Mouse (Mus musculus) forebrain, embryonic 12.5 days (tissue): ENCODE measurements around the gene Sqstm1. TPM values are rescaled to one million over a fixed set of nuclear protein-coding genes. Genes with fewer than 3 reads are reported as not detected.

Experiments used
- ATAC-seq: fragments of 200-750 bp; cut with Nextera tagmentation; 2 replicates; pipeline ENCODE4 v1.8.0; 2017; ENCODE audit warnings: moderate TSS enrichment; ENCODE audit not compliant: low FRiP score
- H3K27ac ChIP-seq: fragments of 300-500 bp; sonication (generic); 2 replicates; pipeline ENCODE4 v1.5.1; 2016; ENCODE audit warnings: mild to moderate bottlenecking
- H3K27me3 ChIP-seq: fragments of 300-500 bp; sonication (generic); 2 replicates; pipeline ENCODE4 v1.6.1; 2016; ENCODE audit warnings: mild to moderate bottlenecking
- H3K36me3 ChIP-seq: fragments of 300-500 bp; sonication (generic); replicated peaks from 2 replicates; pipeline ENCODE4 v1.6.1; 2016; ENCODE audit warnings: mild to moderate bottlenecking
- H3K4me1 ChIP-seq: fragments of 300-500 bp; sonication (generic); 2 replicates; pipeline ENCODE4 v1.6.1; 2016
- H3K4me2 ChIP-seq: fragments of 300-500 bp; sonication (generic); 2 replicates; pipeline ENCODE4 v1.6.1; 2016; ENCODE audit warnings: mild to moderate bottlenecking, moderate library complexity
- H3K4me3 ChIP-seq: fragments of 300-500 bp; sonication (generic); replicated peaks from 2 replicates; pipeline ENCODE4 v1.5.1; 2016; ENCODE audit warnings: mild to moderate bottlenecking
- H3K9ac ChIP-seq: fragments of 300-500 bp; sonication (generic); 2 replicates; pipeline ENCODE4 v1.6.1; 2016; ENCODE audit warnings: mild to moderate bottlenecking
- H3K9me3 ChIP-seq: fragments of 300-500 bp; sonication (generic); 2 replicates; pipeline ENCODE4 v1.6.1; 2016
- WGBS: fragments of 180-500 bp; shearing (Covaris S2); methylation state at CpG from one replicate; pipeline ENCODE4 v1.1.7; 2016; 5-methylcytosine and 5-hydroxymethylcytosine counted together
- polyA plus RNA-seq: library from polyadenylated mRNA; unstranded; fragments of >200 nt; fragmentation: Nextera tagmentation; extraction: Ambion mirVana; gene quantifications from 2 replicates; pipeline ENCODE4 v1.2.1, GENCODE M21; 2016

Sqstm1 gene
- polyA plus RNA-seq, 1 experiment from 2014 or later, result 169 TPM

DNA sequence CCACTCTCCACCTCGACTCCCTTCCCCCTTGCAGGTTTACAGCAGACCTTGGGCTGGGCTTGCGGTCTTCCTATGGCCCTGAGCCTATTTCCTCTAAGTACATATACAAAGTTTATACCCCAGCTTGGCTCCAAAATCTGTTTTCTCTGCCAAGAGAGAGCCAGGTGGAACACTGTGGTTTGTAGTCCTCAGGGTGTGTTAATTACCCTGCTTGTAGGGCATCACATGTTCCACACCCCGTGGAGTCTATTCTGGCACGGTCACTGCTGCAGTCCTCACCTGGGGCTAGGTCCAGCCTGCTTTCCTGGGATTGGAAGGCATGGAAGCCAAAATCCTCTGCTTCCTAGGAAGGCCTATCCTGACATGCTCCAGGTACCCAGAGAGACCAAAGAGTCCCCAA lies 17.1 kb upstream of the Sqstm1 start:
- Histone ChIP-seq H3K4me2 (no peak overlapping the region), H3K4me1 (peaks cover 49% of the 10 kb centered on the region), H3K9ac (no peak overlapping the region), H3K27me3 (peaks cover 37% of the 10 kb centered on the region), H3K9me3 (no peaks in the 10 kb centered on the region), H3K4me3 (no peak overlapping the region), H3K27ac (no peak overlapping the region), H3K36me3 (peaks cover 18% of the 10 kb centered on the region)
- WGBS, result 98% methylated on average over 4 of the region's 4 CpGs
- no peak for ATAC-seq

DNA sequence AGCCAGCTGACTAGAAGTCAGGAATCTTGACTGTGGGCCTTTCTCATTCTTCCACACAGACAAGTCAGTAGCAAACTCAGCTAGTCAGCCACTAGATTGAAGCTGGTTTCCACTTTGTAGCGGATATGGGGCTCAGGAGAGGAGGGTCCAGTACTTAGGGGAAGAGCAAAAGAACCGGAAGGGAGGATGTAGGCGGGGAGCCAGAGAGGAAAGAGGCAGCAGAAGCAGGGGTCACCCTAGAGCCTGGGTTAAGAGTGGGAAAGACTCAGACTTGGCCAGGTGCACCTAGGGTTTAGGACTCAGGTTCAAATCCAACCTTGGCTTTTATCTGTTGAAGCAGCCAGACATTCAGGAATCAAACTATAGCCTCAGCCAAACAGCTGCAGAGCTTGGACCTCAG lies 16.6 kb upstream of the Sqstm1 start:
- H3K27ac ChIP-seq, result no peak overlapping the region
- WGBS, result 82% methylated on average over 3 of the region's 3 CpGs
- H3K4me1 ChIP-seq, result peaks cover 52% of the 10 kb centered on the region
- no peaks in the 10 kb centered on the region for H3K9me3 ChIP-seq
- ATAC-seq, result no peak
- H3K27me3 ChIP-seq, result peaks cover 37% of the 10 kb centered on the region
- H3K9ac ChIP-seq, result 0 out of 2 replicates have a peak overlapping the region, but pooled peaks have one; percentile 99
- no peak overlapping the region for H3K4me3 ChIP-seq
- peak overlapping the region; percentile 77 for H3K4me2 ChIP-seq
- H3K36me3 ChIP-seq, result peaks cover 13% of the 10 kb centered on the region

- no peak overlapping the region for H3K27ac ChIP-seq
- peak overlapping the region; percentile 77 for H3K4me2 ChIP-seq
- no peaks in the 10 kb centered on the region for H3K9me3 ChIP-seq
- WGBS, result 40% methylated on average over 2 of the region's 2 CpGs
- peaks cover 37% of the 10 kb centered on the region for H3K27me3 ChIP-seq
- peaks cover 52% of the 10 kb centered on the region for H3K4me1 ChIP-seq
- peak overlapping the region; percentile 99 for H3K9ac ChIP-seq
- H3K4me3 ChIP-seq, result peak overlapping the region; percentile 90
- peaks cover 4% of the 10 kb centered on the region; the same call in 1 of the 2 replicates for H3K36me3 ChIP-seq
- ATAC-seq, result no peak
Measured at GRCm38 (mm10) chr11:50226406-50226805, 15.8 kb upstream of the Sqstm1 start.

- peak; percentile 21 for ATAC-seq
- 4% methylated on average over 33 of the region's 34 CpGs for WGBS
- Histone ChIP-seq H3K4me1 (peaks cover 48% of the 10 kb centered on the region), H3K36me3 (peaks cover 2% of the 10 kb centered on the region; the same call in 1 of the 2 replicates), H3K9me3 (no peaks in the 10 kb centered on the region), H3K9ac (peak overlapping the region; percentile 99), H3K27me3 (peaks cover 35% of the 10 kb centered on the region), H3K4me2 (peak overlapping the region; percentile 77), H3K27ac (peak overlapping the region; percentile 91), H3K4me3 (peak overlapping the region; percentile 90)
Measured at GRCm38 (mm10) chr11:50225611-50226378, 15.2 kb upstream of the Sqstm1 start.

DNA sequence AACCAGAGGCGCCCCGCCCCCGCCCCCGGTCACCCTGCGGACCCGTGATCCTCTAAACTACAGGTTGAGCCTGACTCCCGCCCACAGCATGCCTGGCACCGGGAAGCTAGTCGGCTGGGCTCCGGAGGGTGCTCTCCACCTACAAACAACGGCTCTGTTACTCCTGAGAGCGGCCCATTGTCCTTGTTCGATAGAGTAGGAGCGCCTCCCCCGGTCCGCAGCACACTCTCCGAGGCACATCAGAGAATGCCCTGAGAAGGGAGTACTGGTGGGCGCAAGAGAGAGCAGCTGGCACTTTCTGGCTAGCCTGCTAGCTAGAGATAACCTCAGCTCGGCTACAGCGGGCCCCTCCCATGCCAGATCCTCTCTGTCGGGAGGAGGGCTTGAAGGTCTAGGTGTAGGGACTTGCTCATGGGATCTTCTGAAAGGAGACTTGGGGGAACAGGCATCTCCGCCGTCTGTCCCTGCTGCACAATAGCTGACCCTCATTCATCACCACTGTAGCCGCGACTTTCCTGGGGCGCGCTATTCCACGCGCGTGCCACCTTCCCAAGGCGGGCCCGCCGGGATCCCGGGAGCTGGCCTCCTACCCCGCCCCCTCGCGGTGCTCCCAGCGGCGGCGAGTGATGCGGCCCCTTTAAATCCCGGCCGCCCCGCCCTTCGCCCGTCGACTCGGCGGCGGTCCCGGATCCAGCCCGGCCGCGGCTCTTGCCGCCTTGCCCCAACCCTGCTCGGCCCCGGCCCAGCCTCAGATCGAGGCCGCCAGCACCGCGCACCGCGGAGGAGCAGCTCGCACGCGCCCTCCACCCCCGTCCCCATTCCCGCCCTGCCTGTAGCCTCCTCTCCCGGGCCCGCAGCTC lies 14.3 kb upstream of the Sqstm1 start:
- Histone ChIP-seq H3K4me1 (peaks cover 47% of the 10 kb centered on the region), H3K9ac (peak overlapping the region; percentile 99)

DNA sequence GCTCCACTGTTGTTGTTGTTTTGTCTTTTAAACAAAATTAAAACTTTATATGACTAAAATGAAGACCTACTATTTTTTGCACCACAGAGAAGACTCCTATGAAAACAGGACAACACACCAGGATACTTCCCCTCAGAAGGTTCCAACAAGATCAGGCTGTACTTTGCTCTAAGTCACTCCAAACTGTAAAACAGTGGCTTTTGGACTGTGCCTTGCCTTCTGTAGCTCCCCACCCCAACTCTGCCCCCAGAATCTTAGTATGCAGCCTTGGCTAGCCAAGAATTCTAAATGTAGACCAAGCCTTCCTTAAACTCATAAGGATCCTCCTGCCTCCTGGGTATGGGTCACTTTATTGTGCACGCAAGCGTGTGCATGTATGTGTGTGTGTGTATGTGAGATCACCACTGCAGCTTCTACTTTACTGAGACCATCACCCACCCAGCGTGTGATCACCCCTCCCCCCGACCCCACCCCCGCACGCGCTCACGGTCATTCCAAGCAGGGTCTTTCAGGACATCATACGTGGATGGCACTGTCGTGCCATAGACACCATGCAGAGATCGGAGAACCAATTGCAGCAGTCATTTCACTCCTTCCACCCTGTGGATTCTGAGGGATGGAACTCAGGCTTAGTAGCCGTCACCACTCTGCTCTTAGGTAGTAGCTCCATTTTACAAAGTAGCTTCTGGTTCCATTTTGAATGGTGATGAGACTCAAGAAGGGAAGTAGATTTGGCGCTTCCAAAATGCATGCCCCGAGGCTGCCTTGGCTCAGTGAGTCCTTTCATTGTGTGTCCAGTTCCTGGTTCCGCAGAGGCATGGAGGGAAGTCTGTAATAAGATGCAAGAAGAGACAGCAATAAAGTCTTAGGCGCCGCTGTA lies 13.4 kb upstream of the Sqstm1 start:
- no peaks in the 10 kb centered on the region for H3K36me3 ChIP-seq
- peak overlapping the region; percentile 99 for H3K9ac ChIP-seq
- H3K27me3 ChIP-seq, result peaks cover 19% of the 10 kb centered on the region; the same call in 1 of the 2 replicates
- peak; percentile 12; the same call in 1 of the 2 replicates for ATAC-seq
- WGBS, result 7% methylated on average over 17 of the region's 17 CpGs
- peak overlapping the region; percentile 77 for H3K4me2 ChIP-seq
- peak overlapping the region; percentile 91 for H3K27ac ChIP-seq
- no peaks in the 10 kb centered on the region for H3K9me3 ChIP-seq
- H3K4me3 ChIP-seq, result peak overlapping the region; percentile 90
- H3K4me1 ChIP-seq, result peaks cover 46% of the 10 kb centered on the region

More for the DNA sequence above, 14.3 kb upstream of the Sqstm1 start:
- Histone ChIP-seq H3K27me3 (peaks cover 26% of the 10 kb centered on the region), H3K27ac (peak overlapping the region; percentile 91), H3K4me3 (peak overlapping the region; percentile 90), H3K36me3 (no peaks in the 10 kb centered on the region), H3K9me3 (no peaks in the 10 kb centered on the region), H3K4me2 (peak overlapping the region; percentile 77)
- WGBS, result under 1% methylated on average over 67 of the region's 70 CpGs
- ATAC-seq, result peak; percentile 88

DNA sequence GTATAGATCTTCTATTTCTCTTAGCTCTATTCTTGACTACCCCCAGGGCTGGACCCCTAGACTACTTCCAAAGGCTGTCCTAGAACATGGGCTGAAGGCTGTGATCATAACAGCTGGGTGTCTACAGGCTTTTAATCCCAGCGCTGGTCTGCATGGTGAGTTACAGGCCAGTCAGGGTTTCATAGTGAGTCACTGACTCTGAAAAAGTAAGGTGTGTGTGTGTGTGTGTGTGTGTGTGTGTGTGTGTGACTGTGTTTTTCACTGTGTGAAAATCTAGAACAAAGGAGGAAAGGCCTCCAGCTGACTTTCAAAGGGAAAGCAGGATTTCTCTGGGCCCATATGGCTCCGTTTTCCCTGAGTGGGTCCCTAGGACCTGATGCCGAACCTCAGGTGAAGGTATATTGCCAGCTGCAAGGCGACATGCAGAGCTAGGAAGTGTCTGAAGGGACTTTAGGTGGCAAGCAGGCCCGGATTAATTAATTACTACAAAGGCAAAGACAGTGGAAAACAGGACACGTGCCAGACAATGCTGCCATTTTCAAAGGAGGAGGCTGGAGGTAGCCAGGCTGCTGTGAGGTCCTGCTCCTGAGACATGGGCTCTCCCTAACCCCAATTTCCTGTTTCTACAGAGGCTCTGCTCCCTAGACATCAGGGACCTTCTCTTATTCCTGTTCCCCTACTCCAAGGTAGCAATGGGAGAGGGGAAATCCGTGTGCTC lies 12.1 kb upstream of the Sqstm1 start:
- Histone ChIP-seq H3K4me2 (no peak overlapping the region), H3K9ac (0 out of 2 replicates have a peak overlapping the region, but pooled peaks have one; percentile 7), H3K36me3 (no peaks in the 10 kb centered on the region), H3K9me3 (no peaks in the 10 kb centered on the region), H3K27me3 (peaks cover 12% of the 10 kb centered on the region; the same call in 1 of the 2 replicates), H3K27ac (no peak overlapping the region), H3K4me3 (no peak overlapping the region), H3K4me1 (peaks cover 39% of the 10 kb centered on the region)
- ATAC-seq, result no peak
- WGBS, result 46% methylated on average over 7 of the region's 7 CpGs

DNA sequence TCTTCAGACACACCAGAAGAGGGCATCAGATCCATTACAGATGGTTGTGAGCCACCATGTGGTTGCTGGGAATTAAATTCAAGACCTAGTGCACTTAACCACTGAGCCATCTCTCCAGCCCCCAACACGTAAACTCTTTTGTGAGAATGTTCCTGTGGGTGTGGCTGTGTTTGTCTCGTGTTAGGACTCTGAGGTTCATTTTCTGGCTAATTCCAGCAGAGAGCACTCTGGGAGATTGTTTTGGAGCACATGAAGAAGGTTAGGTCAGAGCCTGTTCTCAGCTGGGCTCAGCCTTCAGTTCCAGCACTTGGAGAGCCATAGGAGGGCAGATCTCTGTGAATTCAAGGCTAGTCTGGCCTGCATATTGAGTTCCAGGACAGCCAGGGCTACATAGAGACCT lies 9.2 kb upstream of the Sqstm1 start:
- no peak for ATAC-seq
- H3K4me2 ChIP-seq, result no peak overlapping the region
- H3K36me3 ChIP-seq, result no peaks in the 10 kb centered on the region
- H3K9me3 ChIP-seq, result no peaks in the 10 kb centered on the region
- no peak overlapping the region for H3K9ac ChIP-seq
- no peak overlapping the region for H3K27ac ChIP-seq
- 40% methylated on average over 2 of the region's 2 CpGs for WGBS
- H3K4me3 ChIP-seq, result no peak overlapping the region
- H3K27me3 ChIP-seq, result peaks cover 7% of the 10 kb centered on the region; the same call in 1 of the 2 replicates
- peaks cover 31% of the 10 kb centered on the region for H3K4me1 ChIP-seq

GRCm38 (mm10) chr11:50217811-50218210 lies 7.2 kb upstream of the Sqstm1 start:
- Histone ChIP-seq H3K27me3 (no peaks in the 10 kb centered on the region), H3K4me3 (no peak overlapping the region), H3K36me3 (no peaks in the 10 kb centered on the region), H3K27ac (no peak overlapping the region), H3K4me2 (no peak overlapping the region), H3K9ac (no peak overlapping the region), H3K9me3 (no peaks in the 10 kb centered on the region), H3K4me1 (peaks cover 17% of the 10 kb centered on the region)
- 75% methylated on average over 4 of the region's 4 CpGs for WGBS
- ATAC-seq, result no peak

DNA sequence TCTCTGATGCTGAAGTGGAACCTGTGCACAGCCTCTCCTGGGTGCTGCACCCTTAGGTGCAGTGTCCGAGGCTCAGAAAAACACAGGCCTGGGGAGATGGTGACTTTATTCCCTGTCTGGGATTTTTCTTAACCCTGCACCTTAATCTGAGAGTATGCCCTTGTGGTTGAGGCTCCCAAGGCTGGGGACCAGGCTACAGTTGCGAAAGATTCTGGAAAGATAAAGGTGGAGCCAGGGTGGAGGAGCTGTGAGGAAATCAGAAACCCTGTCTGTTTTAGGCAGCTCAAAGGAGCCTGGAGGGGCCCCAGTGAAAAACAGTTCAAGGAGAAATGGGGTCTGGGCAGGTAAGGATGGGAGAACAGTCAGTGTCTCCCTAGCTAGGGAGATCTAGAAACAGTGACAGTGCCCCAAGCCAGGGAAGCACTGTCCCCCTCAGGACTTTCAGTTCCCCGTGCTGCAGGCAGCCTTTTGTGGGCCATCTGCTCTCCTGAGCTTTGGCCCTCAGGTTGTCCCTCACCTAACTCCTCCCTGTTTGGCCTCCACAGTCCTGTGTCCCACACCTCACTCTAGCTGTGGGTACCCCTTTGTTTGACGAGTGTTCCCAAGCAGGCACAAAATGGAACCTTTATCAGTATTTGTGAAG lies 6.2 kb upstream of the Sqstm1 start:
- 81% methylated on average over 4 of the region's 4 CpGs for WGBS

DNA sequence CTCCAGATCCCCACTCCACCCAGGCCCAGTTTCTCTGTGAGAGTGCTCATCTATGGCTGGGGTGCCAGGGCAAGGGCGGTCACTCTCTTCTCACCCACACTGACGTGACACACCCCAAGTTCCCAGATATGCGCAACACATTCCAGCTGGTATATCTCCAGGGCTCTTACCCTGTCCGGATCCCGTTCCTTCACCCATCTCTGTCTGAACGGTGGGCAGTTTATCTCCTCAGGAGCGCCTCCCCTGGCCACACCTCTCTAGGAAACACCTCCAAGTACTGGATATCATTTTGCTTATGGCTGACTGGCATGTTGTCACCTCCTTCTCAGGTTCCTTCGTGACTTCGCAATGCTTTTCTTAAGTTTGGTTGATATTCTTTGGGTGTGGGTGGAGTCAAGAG lies 5.0 kb upstream of the Sqstm1 start:
- H3K4me1 ChIP-seq, result peaks cover 18% of the 10 kb centered on the region
- H3K4me2 ChIP-seq, result no peak overlapping the region
- no peak for ATAC-seq
- no peaks in the 10 kb centered on the region for H3K9me3 ChIP-seq
- no peak overlapping the region for H3K9ac ChIP-seq
- H3K4me3 ChIP-seq, result no peak overlapping the region; the same call in 1 of the 2 replicates
- H3K27me3 ChIP-seq, result no peaks in the 10 kb centered on the region
- WGBS, result 25% methylated on average over 9 of the region's 9 CpGs
- no peaks in the 10 kb centered on the region for H3K36me3 ChIP-seq
- no peak overlapping the region for H3K27ac ChIP-seq

More for the DNA sequence above, 6.2 kb upstream of the Sqstm1 start:
- Histone ChIP-seq H3K4me3 (no peak overlapping the region), H3K27me3 (no peaks in the 10 kb centered on the region), H3K27ac (no peak overlapping the region), H3K4me2 (no peak overlapping the region), H3K9ac (no peak overlapping the region), H3K4me1 (peaks cover 13% of the 10 kb centered on the region), H3K9me3 (no peaks in the 10 kb centered on the region), H3K36me3 (no peaks in the 10 kb centered on the region)
- no peak for ATAC-seq
